ENCODE assay signal across 8 mouse cellular contexts in the genomic region with DNA sequence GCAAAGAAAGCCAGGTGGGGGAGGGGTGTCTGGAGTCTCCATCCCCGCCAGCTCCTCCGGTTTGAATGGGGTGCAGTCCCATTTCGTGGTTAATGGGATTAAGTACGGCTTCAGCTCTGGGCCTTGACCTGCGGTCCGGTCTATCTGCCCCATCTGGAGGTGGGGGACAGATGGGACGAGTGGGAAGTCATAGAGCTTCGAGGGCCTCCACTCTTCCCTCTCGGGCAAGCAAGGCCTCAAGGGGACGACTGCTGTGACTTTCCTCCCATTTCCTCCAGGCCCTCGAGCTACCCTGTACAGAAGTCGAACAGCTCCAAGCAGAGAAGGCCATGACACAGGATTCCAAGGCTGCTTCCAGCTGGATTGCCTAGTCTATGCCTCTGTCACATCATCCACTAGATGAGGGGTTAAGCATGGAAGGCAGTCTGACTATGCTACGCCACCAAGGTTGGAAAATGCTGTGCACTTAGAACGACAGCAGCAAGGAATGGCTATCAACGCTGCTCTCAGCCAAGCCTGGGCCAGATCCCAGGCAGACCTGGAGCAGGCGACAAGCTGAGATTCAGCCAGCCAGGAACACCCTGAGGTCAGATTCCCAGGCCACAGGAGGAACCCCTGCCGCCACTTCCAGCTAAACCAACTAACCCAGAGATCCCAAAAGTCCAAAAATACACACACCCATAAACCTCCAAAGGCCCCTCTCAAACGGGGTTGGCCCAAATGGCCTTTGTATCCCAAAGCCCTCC. TPM values are rescaled to one million over a fixed set of nuclear protein-coding genes. Genes with fewer than 3 reads are reported as not detected.
DNase-seq lines count a peak whose midpoint lies in the region; ATAC-seq lines count a peak whose summit lies in the region.

No protein-coding gene starts in this region.

- no peaks in the 10 kb centered on the region for H3K36me3 ChIP-seq in intestine, embryonic 15.5 days
- no peaks in the 10 kb centered on the region for H3K36me3 ChIP-seq in liver, embryonic 16.5 days (ENCODE audit: control insufficient read depth, insufficient read depth)
- H3K36me3 ChIP-seq in neural tube, embryonic 15.5 days = 0 out of 2 replicates have a peak, but pooled peaks cover 3% of the 10 kb centered on the region

- H3K9me3 ChIP-seq in intestine, embryonic 15.5 days = no peaks in the 10 kb centered on the region
- no peaks in the 10 kb centered on the region for H3K9me3 ChIP-seq in liver, embryonic 16.5 days (replicated peaks; ENCODE audit: control insufficient read depth, low read length)
- H3K9me3 ChIP-seq in neural tube, embryonic 15.5 days (replicated peaks) = no peaks in the 10 kb centered on the region

- H3K9ac ChIP-seq in intestine, embryonic 15.5 days = peak overlapping the region; percentile 100
- peak overlapping the region; percentile 39; the same call in 1 of the 2 replicates for H3K9ac ChIP-seq in liver, embryonic 16.5 days (ENCODE audit: low read depth, low read length)
- peak overlapping the region; percentile 100 for H3K9ac ChIP-seq in neural tube, embryonic 15.5 days (replicated peaks)

- peak overlapping the region; percentile 100 for H3K27ac ChIP-seq in intestine, embryonic 15.5 days
- H3K27ac ChIP-seq in liver, embryonic 16.5 days (ENCODE audit: low read length) = no peak overlapping the region
- peak overlapping the region; percentile 100 for H3K27ac ChIP-seq in neural tube, embryonic 15.5 days (replicated peaks)

- peak; percentile 49 to 56 for DNase-seq in layer of hippocampus, postnatal 10 days (ENCODE audit: low spot score in 2 of 2)
- DNase-seq in layer of hippocampus, adult 9-11 months = no peak
- peak; percentile 42 to 61 for DNase-seq in cerebellum, postnatal 14 days
- peak; percentile 73 for DNase-seq in gastrocnemius, postnatal 25 days

- H3K4me2 ChIP-seq in intestine, embryonic 15.5 days (replicated peaks) = peak overlapping the region; percentile 89
- H3K4me2 ChIP-seq in liver, embryonic 16.5 days (ENCODE audit: low read depth, low read length) = peak overlapping the region; percentile 68
- peak overlapping the region; percentile 96 for H3K4me2 ChIP-seq in neural tube, embryonic 15.5 days

- peak overlapping the region; percentile 94 for H3K4me3 ChIP-seq in intestine, embryonic 15.5 days (replicated peaks)
- H3K4me3 ChIP-seq in liver, embryonic 16.5 days (ENCODE audit: low read depth, low read length) = peak overlapping the region; percentile 66
- peak overlapping the region; percentile 92 for H3K4me3 ChIP-seq in neural tube, embryonic 15.5 days (replicated peaks)

- WGBS in intestine, embryonic 15.5 days = 7% methylated on average over 18 of the region's 18 CpGs
- 29% methylated on average over 18 of the region's 18 CpGs for WGBS in liver, embryonic 16.5 days (ENCODE audit: insufficient replicate concordance)
- WGBS in neural tube, embryonic 15.5 days = 3% methylated on average over 18 of the region's 18 CpGs

- no peaks in the 10 kb centered on the region for H3K27me3 ChIP-seq in intestine, embryonic 15.5 days (replicated peaks)
- peaks cover 76% of the 10 kb centered on the region for H3K27me3 ChIP-seq in liver, embryonic 16.5 days (ENCODE audit: control insufficient read depth, insufficient read depth, low read depth, low read length)
- no peaks in the 10 kb centered on the region for H3K27me3 ChIP-seq in neural tube, embryonic 15.5 days (replicated peaks)

- peaks cover 37% of the 10 kb centered on the region for H3K4me1 ChIP-seq in intestine, embryonic 15.5 days (replicated peaks)
- H3K4me1 ChIP-seq in liver, embryonic 16.5 days (ENCODE audit: control insufficient read depth, low read depth, low read length) = peaks cover 22% of the 10 kb centered on the region
- H3K4me1 ChIP-seq in neural tube, embryonic 15.5 days = peaks cover 46% of the 10 kb centered on the region

- ATAC-seq in intestine, embryonic 15.5 days = no peak
- ATAC-seq in liver, embryonic 16.5 days (ENCODE audit: low read depth) = no peak
- ATAC-seq in neural tube, embryonic 15.5 days (ENCODE audit: low FRiP score) = no peak
- ATAC-seq in monocyte, adult 5-6 weeks (replicated peaks; ENCODE audit: insufficient number of reproducible peaks, low FRiP score, low TSS enrichment, poor library complexity, severe bottlenecking) = no peak

RNA-seq across cellular contexts. Expression of gene Tnrc18, which starts 4.3 kb away (rescaled TPM):
- total RNA-seq in layer of hippocampus, postnatal 10 days (2021) = 100 to 1,000 TPM; 197 to 220 TPM
- total RNA-seq in gastrocnemius, postnatal 25 days (2021) = 10 to 100 TPM; 25.2 to 31.6 TPM
- 19.5 and 21.6 TPM in 2 replicates for polyA plus RNA-seq in intestine, embryonic 15.5 days (2015; fragmentation: Nextera tagmentation; extraction: Ambion mirVana)
- polyA plus RNA-seq in liver, embryonic 16.5 days (2015; fragmentation: Nextera tagmentation; extraction: Ambion mirVana) = 2.6 and 3.4 TPM in 2 replicates
- polyA plus RNA-seq in neural tube, embryonic 15.5 days (2015; fragmentation: Nextera tagmentation; extraction: Ambion mirVana) = 22.5 and 26.0 TPM in 2 replicates
- 10.9 to 48.5 TPM (median 22.5 TPM) in 3 replicates for total RNA-seq in monocyte, adult 5-6 weeks (2017)

Comparison
In these comparisons a context has a peak if more than half of its experiments do, and no peak if none do; other contexts are left out.
1. H3K9ac ChIP-seq: peak in every context shown above with its lines; median percentile 100 in intestine, embryonic 15.5 days; 100 in neural tube, embryonic 15.5 days; 39 in liver, embryonic 16.5 days.